Mouse (Mus musculus) large intestine, adult 2 months (tissue): ENCODE data around the gene Defa35. TPM values are rescaled to one million over a fixed set of nuclear protein-coding genes. Genes with fewer than 3 reads are reported as not detected.
"Not testable (repeated sequence)": the region's sequence is repeated elsewhere in the genome, so short reads cannot be mapped to it uniquely, and the experiment has no call there.

Source experiments
- DNase-seq: peaks from one replicate; pipeline ENCODE4 v3.0.0-alpha.2; 2012; ENCODE audit warnings: low read depth, low spot score
- WGBS: fragments of 180-500 bp; shearing (Covaris S2); methylation state at CpG from one replicate; pipeline ENCODE4 v1.1.7; 2018; 5-methylcytosine and 5-hydroxymethylcytosine counted together
- polyA plus RNA-seq: library from polyadenylated mRNA; depleted of rRNA; stranded (reverse); fragments of >200 nt; gene quantifications from 2 replicates; pipeline ENCODE4 v1.2.3, GENCODE M21; 2012; rRNA removed

Defa35 gene
- 17.6 and 759 TPM in 2 replicates for polyA plus RNA-seq

DNA sequence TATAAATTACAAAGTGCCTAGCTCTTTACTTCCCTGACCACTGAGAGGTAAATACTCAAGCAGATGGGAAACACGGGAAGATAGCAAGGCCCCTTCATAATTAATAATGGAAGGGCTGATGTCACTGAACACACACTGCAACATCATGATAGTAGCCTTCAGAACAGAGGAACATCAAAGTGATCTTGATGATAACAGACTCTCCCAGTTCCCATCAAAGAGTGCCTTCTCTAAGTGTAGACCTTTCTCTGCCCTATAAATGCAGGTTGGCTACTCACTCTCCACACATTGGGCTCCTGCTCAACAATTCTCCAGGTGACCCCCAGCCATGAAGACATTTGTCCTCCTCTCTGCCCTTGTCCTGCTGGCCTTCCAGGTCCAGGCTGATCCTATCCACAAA lies at the start of gene Defa35:
Gene Defa35, plus strand, starts transcription at position 301 of the 400 bp plus-strand sequence.
- 90% methylated on average over 1 of the region's 1 CpGs for WGBS
- not testable (repeated sequence) for DNase-seq

- DNase-seq = not testable (repeated sequence)
- WGBS = no CpG with 5 or more reads among the region's 1 CpGs
These were observed 39.6 kb upstream of the Defa35 start, which contains the start of gene Defa21 for GRCm38 (mm10) chr8:21025245-21025644. Gene Defa21, plus strand, starts transcription at chr8:21025545.

GRCm38 (mm10) chr8:21054747-21055146 lies 10.1 kb upstream of the Defa35 start, which contains the start of gene Defa23:
Gene Defa23, plus strand, starts transcription at chr8:21055047.
- WGBS = no CpG with 5 or more reads among the region's 1 CpGs
- not testable (repeated sequence) for DNase-seq

- DNase-seq = not testable (repeated sequence)
These were observed 19.3 kb downstream of the Defa35 start, which contains the start of gene Defa25 for GRCm38 (mm10) chr8:21084142-21084541. Gene Defa25, plus strand, starts transcription at chr8:21084442.

DNA sequence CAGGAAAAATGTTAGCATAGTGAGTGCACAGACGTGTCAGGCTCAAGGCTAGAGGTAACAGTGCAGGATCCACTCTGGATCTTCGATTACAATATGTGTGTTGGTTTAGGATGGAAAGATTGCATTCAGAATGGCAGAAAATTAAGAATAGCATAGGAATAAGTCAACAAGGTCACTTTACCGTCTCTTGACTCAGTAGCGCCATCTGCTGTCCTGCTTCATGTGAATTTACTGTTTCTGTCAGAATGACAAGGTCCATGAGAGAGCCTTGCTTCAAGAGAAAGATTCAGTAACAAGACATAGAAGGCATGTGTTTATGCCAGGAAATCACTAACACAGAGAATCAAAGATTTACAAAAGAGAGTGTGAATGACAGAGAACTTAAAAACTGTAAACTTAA lies 28.3 kb downstream of the Defa35 start:
- WGBS = 34% methylated on average over 4 of the region's 4 CpGs
- DNase-seq = no peak

GRCm38 (mm10) chr8:21095950-21096349 lies 31.1 kb downstream of the Defa35 start, which contains the start of gene Gm14851:
Gene Gm14851, minus strand, starts transcription at chr8:21096050.
- not testable (repeated sequence) for DNase-seq
- 88% methylated on average over 1 of the region's 2 CpGs for WGBS

Other genes starting within 250 kb of the Defa35 start
- not detected in 2 replicates for gene Defb33, start 172.4 kb upstream of the Defa35 start, polyA plus RNA-seq
- gene Gm15056, start 162.4 kb upstream of the Defa35 start, polyA plus RNA-seq = 0.94 TPM in 1 of 2 replicates, not detected in the other
- gene Gm6040, start 143.0 kb upstream of the Defa35 start, polyA plus RNA-seq = not detected in 2 replicates
- gene AY761185, start 120.3 kb upstream of the Defa35 start, polyA plus RNA-seq = 1.0 TPM in 1 of 2 replicates, not detected in the other
- 11,975 TPM in 1 of 2 replicates, not detected in the other for gene Defa21, start 39.5 kb upstream of the Defa35 start, polyA plus RNA-seq
- gene Defa23, start 10.0 kb upstream of the Defa35 start, polyA plus RNA-seq = 3,983 and 4,387 TPM in 2 replicates
- gene Defa25, start 19.4 kb downstream of the Defa35 start, polyA plus RNA-seq = not detected in 2 replicates
- 11.0 and 2,603 TPM in 2 replicates for gene Gm14851, start 31.0 kb downstream of the Defa35 start, polyA plus RNA-seq
- 502 and 3,193 TPM in 2 replicates for gene Defa30, start 69.6 kb downstream of the Defa35 start, polyA plus RNA-seq
- gene Defa22, start 97.2 kb downstream of the Defa35 start, polyA plus RNA-seq = 19.9 and 10,493 TPM in 2 replicates
- gene Defa31, start 126.6 kb downstream of the Defa35 start, polyA plus RNA-seq = not detected in 2 replicates
- gene Gm15293, start 136.5 kb downstream of the Defa35 start, polyA plus RNA-seq = 104 and 114 TPM in 2 replicates
- 78.8 and 122 TPM in 2 replicates for gene Gm15292, start 184.7 kb downstream of the Defa35 start, polyA plus RNA-seq